Mouse (Mus musculus): ENCODE results near the gene Ago1. TPM values are rescaled to one million over a fixed set of nuclear protein-coding genes. Genes with fewer than 3 reads are reported as not detected.

Gene Ago1
- 4.7 TPM for polyA plus RNA-seq (2017; shearing (Covaris generic))

GRCm38 (mm10) chr4:126468285-126468901 lies at the start of gene Ago1:
TSS of gene Ago1 (minus strand) at chr4:126468583.

GRCm38 (mm10) chr4:126429347-126430079 lies 38.9 kb downstream of the Ago1 start, which contains the start of gene Ago3:
TSS of gene Ago3 (minus strand) at chr4:126429556.

Other genes starting within 250 kb of the Ago1 start
- gene Map7d1, start 212.2 kb downstream of the Ago1 start, polyA plus RNA-seq (2017; shearing (Covaris generic)) = 38.1 TPM
- 66.7 TPM for gene Trappc3, start 206.3 kb downstream of the Ago1 start, polyA plus RNA-seq (2017; shearing (Covaris generic))
- gene Col8a2, start 181.8 kb downstream of the Ago1 start, polyA plus RNA-seq (2017; shearing (Covaris generic)) = not detected
- 68.9 TPM for gene Adprhl2, start 146.9 kb downstream of the Ago1 start, polyA plus RNA-seq (2017; shearing (Covaris generic))
- not detected for gene Tekt2, start 142.9 kb downstream of the Ago1 start, polyA plus RNA-seq (2017; shearing (Covaris generic))
- 33.4 TPM for gene Ago3, start 39.0 kb downstream of the Ago1 start, polyA plus RNA-seq (2017; shearing (Covaris generic))
- not detected for gene Ago4, start 64.9 kb upstream of the Ago1 start, polyA plus RNA-seq (2017; shearing (Covaris generic))
- gene Clspn, start 88.4 kb upstream of the Ago1 start, polyA plus RNA-seq (2017; shearing (Covaris generic)) = 1.7 TPM
- gene 5730409E04Rik, start 141.2 kb upstream of the Ago1 start, polyA plus RNA-seq (2017; shearing (Covaris generic)) = not detected
- gene Psmb2, start 209.0 kb upstream of the Ago1 start, polyA plus RNA-seq (2017; shearing (Covaris generic)) = 201 TPM

Data from naive thymus-derived CD4-positive, alpha-beta T cell, adult 5 months (primary cell).